Mouse (Mus musculus) layer of hippocampus, adult 6 months (tissue): Measurements from ENCODE around the gene Emp1. TPM values are rescaled to one million over a fixed set of nuclear protein-coding genes. Genes with fewer than 3 reads are reported as not detected.

ENCODE experiments used
- long read RNA-seq, 2 experiments: library from polyadenylated mRNA; unstranded; transcript quantifications; one replicate each; pipeline ENCODE4 v2.0.0; 2019 to 2020
- polyA plus RNA-seq: library from polyadenylated mRNA; unstranded; fragments of <200 nt; fragmentation: Nextera tagmentation; gene quantifications from 2 replicates; pipeline ENCODE4 v1.2.3, GENCODE M21; 2021

Gene Emp1
- polyA plus RNA-seq, result 0.19 and 0.29 TPM in 2 replicates
- long read RNA-seq, experiment 1, partial matches to known transcripts, result 0 of 1 reads
- long read RNA-seq, experiment 1, other reads (novel, unspliced or antisense), result 1 of 1 reads
- long read RNA-seq, experiment 2, result 0 reads

DNA sequence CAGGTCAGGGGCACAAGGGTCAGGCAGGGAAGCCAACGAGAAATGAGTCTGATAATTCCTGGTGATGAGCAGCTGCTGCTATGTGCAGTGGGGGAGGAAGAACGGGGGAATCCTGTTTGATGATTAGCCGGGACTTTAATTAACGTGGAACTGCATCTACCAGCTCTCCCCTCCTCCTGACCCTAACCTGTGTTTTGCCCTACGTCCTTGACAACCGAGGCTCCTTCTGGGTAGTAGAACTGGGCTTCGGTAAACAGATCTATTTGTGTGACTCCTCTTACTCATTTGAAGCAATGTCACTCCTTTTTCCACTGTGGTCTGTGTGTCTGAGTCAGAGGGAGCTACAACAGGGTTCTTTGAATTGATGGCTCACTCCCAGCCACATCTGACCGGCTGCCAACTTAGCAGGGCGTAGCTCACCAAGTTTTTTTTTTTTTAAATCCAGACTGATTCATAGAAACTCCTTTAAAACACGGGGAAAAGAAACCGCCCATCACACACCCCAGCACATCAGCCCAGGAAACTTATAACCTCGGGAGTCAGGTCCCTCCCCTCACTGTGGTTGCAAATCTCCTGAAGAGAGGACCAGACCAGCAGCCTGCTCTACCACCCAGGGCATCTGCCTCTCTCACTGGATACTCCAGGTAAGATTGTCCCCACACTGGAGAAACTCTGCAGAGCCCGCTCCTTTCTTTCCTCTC is at the start of gene Emp1:
Emp1 (plus strand) TSS at position 87 of the 701 bp plus-strand sequence.

Other genes starting within 250 kb of the Emp1 start
- gene Gprc5d, start 244.3 kb upstream of the Emp1 start, polyA plus RNA-seq, result 0.18 TPM in 2 replicates
- gene Fam234b, start 164.6 kb upstream of the Emp1 start, polyA plus RNA-seq, result 89.5 and 93.7 TPM in 2 replicates
- 50.7 and 54.6 TPM in 2 replicates for gene Hebp1, start 164.5 kb upstream of the Emp1 start, polyA plus RNA-seq
- gene Gsg1, start 108.2 kb upstream of the Emp1 start, polyA plus RNA-seq, result 0.77 and 0.79 TPM in 2 replicates
- not detected in 2 replicates for gene Pbp2, start 52.1 kb upstream of the Emp1 start, polyA plus RNA-seq